Mouse (Mus musculus): ENCODE data around the gene Ap4m1. TPM values are rescaled to one million over a fixed set of nuclear protein-coding genes. Genes with fewer than 3 reads are reported as not detected.
"Not testable (repeated sequence)": the region's sequence is repeated elsewhere in the genome, so short reads cannot be mapped to it uniquely, and the experiment has no call there.

Gene Ap4m1
- polyA plus RNA-seq, 1 experiment from 2014 or later = 20.6 TPM

DNA sequence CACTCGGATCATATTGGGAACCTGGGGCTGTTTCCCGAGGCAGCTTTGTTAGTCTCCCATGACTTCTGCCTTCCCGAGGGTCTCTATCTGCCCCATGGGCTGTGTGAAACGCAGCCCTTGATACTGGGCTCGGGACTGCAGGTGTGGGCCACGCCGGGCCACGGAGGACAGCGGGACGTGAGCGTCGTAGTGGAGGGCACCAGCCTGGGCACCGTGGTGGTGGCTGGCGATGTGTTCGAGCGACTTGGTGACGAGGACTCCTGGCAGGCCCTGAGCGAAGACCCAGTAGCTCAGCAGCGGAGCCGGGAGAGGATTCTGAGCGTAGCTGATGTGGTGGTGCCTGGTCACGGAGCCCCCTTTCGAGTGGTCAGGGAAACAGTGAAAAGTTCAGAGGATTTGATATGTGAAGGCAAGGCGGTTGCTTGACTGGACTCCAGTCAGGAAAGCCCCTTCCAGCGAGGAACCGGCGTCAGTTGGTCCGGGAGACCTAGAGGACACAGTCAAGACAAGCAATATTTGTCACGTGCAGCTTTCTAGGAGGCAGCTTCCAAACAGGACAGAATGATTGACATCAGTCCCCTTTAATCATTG, 23.0 kb downstream of the Ap4m1 start:
- Histone ChIP-seq H3K27ac (ENCODE audit: low read depth) (peak overlapping the region; percentile 90), H3K27me3 (ENCODE audit: insufficient read depth, low read length) (no peaks in the 10 kb centered on the region), H3K36me3 (ENCODE audit: insufficient read depth) (peaks cover 17% of the 10 kb centered on the region; the same call in 1 of the 2 replicates), H3K9me3 (ENCODE audit: low read depth, low read length) (no peaks in the 10 kb centered on the region), H3K4me2 (peak overlapping the region; percentile 98), H3K4me1 (ENCODE audit: insufficient read depth) (peaks cover 5% of the 10 kb centered on the region; the same call in 1 of the 2 replicates), H3K9ac (peak overlapping the region; percentile 83), H3K4me3 (ENCODE audit: low read depth, low read length) (peak overlapping the region; percentile 74)
- WGBS = under 1% methylated on average over 29 of the region's 29 CpGs
- ATAC-seq (ENCODE audit: insufficient read depth) = peak; percentile 71
- TF ChIP-seq CTCF (IDR thresholded peaks at IDR 0.05; ENCODE audit: low read depth) = 0 out of 2 replicates have a peak, but pooled peaks have one; percentile 19
- DNase-seq = peak; percentile 70

DNA sequence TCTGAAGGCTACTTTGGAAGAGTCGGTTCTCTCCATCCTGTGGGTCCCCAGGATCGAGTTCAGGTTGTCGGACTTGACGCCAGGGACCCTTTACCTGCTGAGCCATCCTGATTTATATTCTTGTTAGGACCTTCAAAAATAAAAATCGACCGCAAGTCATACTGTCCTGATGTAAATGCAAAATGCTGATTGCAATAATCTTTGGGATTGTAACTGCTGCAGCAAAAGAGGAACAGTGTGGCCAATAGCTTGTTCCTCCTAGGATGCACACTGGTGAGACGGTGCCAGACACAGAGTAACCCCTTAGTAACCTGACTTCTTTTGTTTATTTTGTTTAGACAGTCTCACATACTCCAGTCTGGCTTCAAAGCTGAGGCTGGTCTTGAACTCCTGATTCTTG, 23.7 kb downstream of the Ap4m1 start:
- TF ChIP-seq CTCF (IDR thresholded peaks at IDR 0.05; ENCODE audit: low read depth) = no peak
- WGBS = 60% methylated on average over 7 of the region's 7 CpGs
- Histone ChIP-seq H3K4me1 (ENCODE audit: insufficient read depth) (peaks cover 5% of the 10 kb centered on the region; the same call in 1 of the 2 replicates), H3K27ac (ENCODE audit: low read depth) (no peak overlapping the region), H3K4me3 (ENCODE audit: low read depth, low read length) (peak overlapping the region; percentile 74), H3K4me2 (peak overlapping the region; percentile 98), H3K9me3 (ENCODE audit: low read depth, low read length) (no peaks in the 10 kb centered on the region), H3K27me3 (ENCODE audit: insufficient read depth, low read length) (no peaks in the 10 kb centered on the region), H3K9ac (peak overlapping the region; percentile 83), H3K36me3 (ENCODE audit: insufficient read depth) (peaks cover 14% of the 10 kb centered on the region; the same call in 1 of the 2 replicates)
- ATAC-seq (ENCODE audit: insufficient read depth) = no peak
- no peak for DNase-seq

DNA sequence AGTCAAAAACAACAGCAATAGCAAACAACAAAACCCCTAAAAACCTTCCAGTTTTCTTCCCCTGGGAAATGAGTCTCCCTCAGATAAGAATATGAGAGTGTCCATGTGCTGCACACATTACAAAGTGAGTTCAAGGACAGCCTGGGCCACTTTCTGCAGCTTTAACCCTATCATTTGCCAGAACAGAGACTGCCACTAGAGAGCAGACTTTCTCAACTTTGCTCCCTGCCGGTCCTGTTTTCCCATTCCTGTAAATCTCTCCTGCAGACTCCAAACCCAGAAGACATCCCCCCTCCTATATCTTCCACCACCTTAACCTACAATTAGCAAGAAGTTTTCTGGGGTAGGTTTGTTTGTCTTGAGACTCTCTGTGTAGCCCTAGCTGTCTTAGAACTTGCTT, 27.8 kb downstream of the Ap4m1 start:
- no peaks in the 10 kb centered on the region for H3K36me3 ChIP-seq (ENCODE audit: insufficient read depth)
- H3K9ac ChIP-seq = no peak overlapping the region
- H3K27me3 ChIP-seq (ENCODE audit: insufficient read depth, low read length) = no peaks in the 10 kb centered on the region
- DNase-seq (peak; percentile 44), ATAC-seq (ENCODE audit: insufficient read depth) (no peak)
- 4% methylated on average over 1 of the region's 1 CpGs for WGBS
- peak; percentile 51 for TF ChIP-seq CTCF (IDR thresholded peaks at IDR 0.05; ENCODE audit: low read depth)
- no peaks in the 10 kb centered on the region for H3K9me3 ChIP-seq (ENCODE audit: low read depth, low read length)
- no peak overlapping the region for H3K4me2 ChIP-seq
- no peak overlapping the region for H3K27ac ChIP-seq (ENCODE audit: low read depth)
- H3K4me3 ChIP-seq (ENCODE audit: low read depth, low read length) = no peak overlapping the region
- peaks cover 5% of the 10 kb centered on the region; the same call in 1 of the 2 replicates for H3K4me1 ChIP-seq (ENCODE audit: insufficient read depth)

DNA sequence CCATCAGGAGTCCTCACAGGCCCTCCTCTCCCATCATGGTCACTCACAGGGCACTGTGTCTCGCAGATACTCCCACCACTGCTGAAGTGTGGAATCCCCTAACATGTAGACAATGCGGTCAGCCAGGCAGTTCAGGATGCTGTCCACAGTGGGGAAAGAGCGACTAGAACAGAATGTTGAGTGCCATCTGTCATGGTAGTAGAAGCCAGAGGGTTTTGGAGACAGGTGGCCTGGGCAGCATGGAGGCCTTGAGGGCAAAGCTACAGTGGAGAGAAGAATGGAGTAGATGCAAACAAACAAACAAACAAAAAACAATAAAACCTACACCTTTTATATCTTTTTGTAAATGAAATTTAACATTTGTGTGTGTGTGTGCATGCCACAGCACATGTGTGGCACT, 30.3 kb downstream of the Ap4m1 start:
- 80% methylated on average over 3 of the region's 3 CpGs for WGBS
- TF ChIP-seq CTCF (IDR thresholded peaks at IDR 0.05; ENCODE audit: low read depth) = no peak
- no peak overlapping the region for H3K4me2 ChIP-seq
- no peak overlapping the region for H3K27ac ChIP-seq (ENCODE audit: low read depth)
- no peaks in the 10 kb centered on the region for H3K9me3 ChIP-seq (ENCODE audit: low read depth, low read length)
- DNase-seq (no peak), ATAC-seq (ENCODE audit: insufficient read depth) (no peak)
- H3K27me3 ChIP-seq (ENCODE audit: insufficient read depth, low read length) = no peaks in the 10 kb centered on the region
- H3K36me3 ChIP-seq (ENCODE audit: insufficient read depth) = no peaks in the 10 kb centered on the region
- H3K4me1 ChIP-seq (ENCODE audit: insufficient read depth) = no peaks in the 10 kb centered on the region
- no peak overlapping the region for H3K4me3 ChIP-seq (ENCODE audit: low read depth, low read length)
- no peak overlapping the region for H3K9ac ChIP-seq

DNA sequence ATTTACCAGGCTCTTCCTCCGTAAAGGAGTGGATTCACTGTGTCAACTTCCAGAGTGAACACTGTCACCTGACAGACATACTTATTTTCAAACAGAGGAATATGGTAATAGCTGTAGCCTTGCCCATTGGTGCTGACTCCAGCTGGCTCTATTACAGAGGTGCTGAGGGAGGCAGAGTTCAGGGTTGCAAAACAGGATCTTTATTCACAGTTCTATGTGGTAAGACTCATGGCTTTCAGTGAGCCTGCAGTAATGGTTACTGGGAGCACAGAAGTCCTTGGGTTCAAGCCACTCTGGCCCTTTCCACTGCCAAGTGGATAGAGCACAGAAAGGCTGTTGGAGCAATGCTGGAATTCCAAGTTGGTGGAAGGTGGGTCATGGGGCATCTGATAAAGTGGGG, 35.5 kb downstream of the Ap4m1 start:
- no peak for TF ChIP-seq CTCF (IDR thresholded peaks at IDR 0.05; ENCODE audit: low read depth)
- no peak overlapping the region for H3K4me3 ChIP-seq (ENCODE audit: low read depth, low read length)
- WGBS = 69% methylated on average over 1 of the region's 1 CpGs

DNA sequence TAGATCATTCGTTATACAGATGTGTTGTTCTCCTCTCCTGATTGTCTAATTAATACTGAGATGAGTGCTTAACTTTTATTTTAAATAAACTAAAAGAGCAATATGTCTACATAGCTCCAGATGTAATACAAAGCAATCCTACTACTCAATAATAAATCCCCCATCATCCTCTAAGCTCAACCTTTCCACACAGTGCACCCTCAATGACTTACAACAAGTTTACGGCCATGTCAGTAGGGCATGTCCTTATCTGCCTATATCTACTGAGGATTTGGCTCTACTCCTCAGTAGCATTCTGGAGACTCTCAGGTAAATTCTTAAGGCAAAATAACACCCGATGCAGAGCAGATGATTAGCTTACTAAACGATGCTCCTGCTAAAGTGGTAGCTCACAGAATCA, 36.1 kb downstream of the Ap4m1 start:
- no peak overlapping the region for H3K4me3 ChIP-seq (ENCODE audit: low read depth, low read length)
- TF ChIP-seq CTCF (IDR thresholded peaks at IDR 0.05; ENCODE audit: low read depth) = no peak
- H3K27ac ChIP-seq (ENCODE audit: low read depth) = no peak overlapping the region
- H3K4me1 ChIP-seq (ENCODE audit: insufficient read depth) = no peaks in the 10 kb centered on the region
- no peak overlapping the region for H3K9ac ChIP-seq
- H3K9me3 ChIP-seq (ENCODE audit: low read depth, low read length) = no peaks in the 10 kb centered on the region; the same call in 1 of the 2 replicates
- no peaks in the 10 kb centered on the region for H3K27me3 ChIP-seq (ENCODE audit: insufficient read depth, low read length)
- ATAC-seq (ENCODE audit: insufficient read depth) (no peak), DNase-seq (no peak)
- H3K36me3 ChIP-seq (ENCODE audit: insufficient read depth) = no peaks in the 10 kb centered on the region
- WGBS = 74% methylated on average over 4 of the region's 4 CpGs
- no peak overlapping the region for H3K4me2 ChIP-seq

More for the DNA sequence above, 35.5 kb downstream of the Ap4m1 start:
- Histone ChIP-seq H3K9ac (no peak overlapping the region), H3K9me3 (ENCODE audit: low read depth, low read length) (no peaks in the 10 kb centered on the region), H3K4me2 (no peak overlapping the region), H3K4me1 (ENCODE audit: insufficient read depth) (no peaks in the 10 kb centered on the region), H3K27me3 (ENCODE audit: insufficient read depth, low read length) (no peaks in the 10 kb centered on the region), H3K27ac (ENCODE audit: low read depth) (no peak overlapping the region), H3K36me3 (ENCODE audit: insufficient read depth) (no peaks in the 10 kb centered on the region)
- no peak for DNase-seq
- ATAC-seq (ENCODE audit: insufficient read depth) = no peak

DNA sequence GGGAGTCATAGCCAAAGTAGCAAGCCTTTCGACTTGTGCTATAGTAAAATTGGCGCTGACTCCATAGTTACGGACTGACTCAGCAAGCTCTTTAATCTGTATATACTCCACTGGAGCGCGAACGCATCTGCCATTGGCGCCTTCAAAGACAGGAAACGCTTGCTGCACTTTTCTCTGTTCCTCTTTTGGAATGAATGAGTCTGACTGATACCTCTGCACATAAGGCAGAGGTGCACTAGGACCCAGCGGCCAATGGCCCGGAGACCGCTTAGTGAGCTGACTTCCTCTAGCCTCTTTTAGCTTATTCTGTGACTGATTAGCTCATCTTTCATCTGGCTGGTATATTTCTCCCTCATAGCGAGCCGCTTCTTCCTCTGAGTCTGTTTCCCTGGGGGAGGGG, 44.8 kb downstream of the Ap4m1 start:
- 90% methylated on average over 13 of the region's 13 CpGs for WGBS
- not testable (repeated sequence) for H3K27me3 ChIP-seq (ENCODE audit: insufficient read depth, low read length); H3K4me1 ChIP-seq (ENCODE audit: insufficient read depth); H3K36me3 ChIP-seq (ENCODE audit: insufficient read depth); H3K9me3 ChIP-seq (ENCODE audit: low read depth, low read length); H3K27ac ChIP-seq (ENCODE audit: low read depth); H3K4me3 ChIP-seq (ENCODE audit: low read depth, low read length); H3K9ac ChIP-seq; ATAC-seq (ENCODE audit: insufficient read depth); DNase-seq; H3K4me2 ChIP-seq

Measured in lung, embryonic 14.5 days (tissue).